Mouse (Mus musculus) adrenal gland, postnatal 14 days (tissue): ENCODE data around the gene Gm21943. TPM values are rescaled to one million over a fixed set of nuclear protein-coding genes. Genes with fewer than 3 reads are reported as not detected.
"Not testable (repeated sequence)": the region's sequence is repeated elsewhere in the genome, so short reads cannot be mapped to it uniquely, and the experiment has no call there.

ENCODE experiments used
- DNase-seq: peaks from one replicate; pipeline ENCODE4 v3.0.0; 2021; ENCODE audit warnings: mixed read lengths
- long read RNA-seq, 2 experiments: library from polyadenylated mRNA; stranded (forward); transcript quantifications; one replicate each; pipeline ENCODE4 v2.0.0; 2021
- total RNA-seq: library from RNA; stranded (reverse); gene quantifications from 2 replicates; pipeline ENCODE4 v1.2.3, GENCODE M21; 2021

Gene Gm21943
- total RNA-seq = not detected in 2 replicates
- long read RNA-seq, experiment 1 = 0 reads
- long read RNA-seq, experiment 2 = 0 reads

GRCm38 (mm10) chrY:57533644-57534043, at the start of gene Gm21943:
Gene Gm21943, minus strand, starts transcription at chrY:57533744.
- DNase-seq = not testable (repeated sequence)

Other genes with a start within 250 kb of the Gm21943 start
- gene Gm28961, start 172.0 kb upstream of the Gm21943 start, total RNA-seq = not detected in 2 replicates